Mouse (Mus musculus) hindbrain, embryonic 10.5 days (tissue): ENCODE measurements around the gene Psmb10. TPM values are rescaled to one million over a fixed set of nuclear protein-coding genes. Genes with fewer than 3 reads are reported as not detected.

Experiments
- DNase-seq: peaks from one replicate; pipeline ENCODE4 v3.0.0-alpha.2; 2017; ENCODE audit warnings: low spot score
- H3K27ac ChIP-seq: fragments of 300-500 bp; sonication (generic); 2 replicates; pipeline ENCODE4 v1.5.1; 2016; ENCODE audit warnings: mild to moderate bottlenecking, moderate library complexity
- H3K27me3 ChIP-seq: fragments of 300-500 bp; sonication (generic); 2 replicates; pipeline ENCODE4 v1.6.1; 2016; ENCODE audit warnings: mild to moderate bottlenecking; ENCODE audit not compliant: poor library complexity, insufficient read depth, severe bottlenecking
- H3K36me3 ChIP-seq: fragments of 300-500 bp; sonication (generic); 2 replicates; pipeline ENCODE4 v1.6.1; 2016; ENCODE audit warnings: mild to moderate bottlenecking, moderate library complexity
- H3K4me1 ChIP-seq: fragments of 300-500 bp; sonication (generic); replicated peaks from 2 replicates; pipeline ENCODE4 v1.6.1; 2016; ENCODE audit warnings: mild to moderate bottlenecking
- H3K4me3 ChIP-seq: fragments of 300-500 bp; sonication (generic); 2 replicates; pipeline ENCODE4 v1.5.1; 2016; ENCODE audit warnings: mild to moderate bottlenecking, moderate library complexity
- H3K9me3 ChIP-seq: fragments of 300-500 bp; sonication (generic); 2 replicates; pipeline ENCODE4 v1.6.1; 2016; ENCODE audit warnings: mild to moderate bottlenecking, moderate library complexity
- WGBS: fragments of 180-500 bp; shearing (Covaris S2); methylation state at CpG from one replicate; pipeline ENCODE4 v1.1.7; 2016; 5-methylcytosine and 5-hydroxymethylcytosine counted together
- polyA plus RNA-seq: library from polyadenylated mRNA; unstranded; fragments of >200 nt; fragmentation: Nextera tagmentation; extraction: Ambion mirVana; gene quantifications from 2 replicates; pipeline ENCODE4 v1.2.1, GENCODE M21; 2016

The Psmb10 gene
- polyA plus RNA-seq, 1 experiment from 2014 or later = 32.7 TPM

DNA sequence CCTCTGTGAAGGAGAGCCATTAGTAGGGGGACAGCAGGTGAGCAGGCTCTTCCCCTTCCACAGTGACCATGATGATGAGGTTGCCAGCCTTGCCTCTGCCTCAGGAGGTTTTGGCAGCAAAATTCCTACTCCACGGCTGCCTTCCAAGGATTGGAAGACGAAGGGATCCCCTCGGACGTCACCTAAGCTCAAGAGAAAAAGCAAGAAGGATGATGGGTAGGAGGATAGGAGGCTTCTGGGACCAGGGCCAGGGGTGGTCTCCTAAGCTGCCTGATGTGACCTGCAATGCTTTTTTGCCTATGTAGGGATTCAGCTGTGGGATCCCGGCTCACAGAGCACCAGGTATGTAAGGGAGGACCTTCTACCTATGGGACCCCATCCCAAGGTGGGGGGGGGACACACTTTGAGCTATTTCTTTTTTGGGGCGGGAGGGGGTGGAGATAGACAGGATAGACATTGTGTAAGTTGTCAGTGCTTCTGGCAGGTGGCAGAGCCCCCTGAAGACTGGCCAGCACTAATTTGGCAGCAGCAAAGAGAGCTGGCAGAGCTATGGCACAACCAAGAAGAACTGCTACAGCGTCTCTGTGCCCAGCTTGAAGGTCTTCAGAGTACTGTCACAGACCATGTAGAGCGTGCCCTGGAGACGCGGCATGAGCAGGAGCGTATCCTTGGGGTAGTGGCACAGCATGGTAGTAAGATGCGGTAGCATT, 48.3 kb downstream of the Psmb10 start:
- WGBS = 91% methylated on average over 12 of the region's 12 CpGs
- peaks cover 13% of the 10 kb centered on the region for H3K4me1 ChIP-seq
- no peaks in the 10 kb centered on the region for H3K9me3 ChIP-seq
- DNase-seq = no peak
- no peaks in the 10 kb centered on the region for H3K27me3 ChIP-seq
- peaks cover 90% of the 10 kb centered on the region for H3K36me3 ChIP-seq
- no peak overlapping the region for H3K4me3 ChIP-seq
- H3K27ac ChIP-seq = no peak overlapping the region

Other genes with a start within 250 kb of the Psmb10 start
- gene Acd, start 237.3 kb downstream of the Psmb10 start, polyA plus RNA-seq = 81.3 and 92.6 TPM in 2 replicates
- 23.3 and 32.2 TPM in 2 replicates for gene Pard6a, start 237.3 kb downstream of the Psmb10 start, polyA plus RNA-seq
- gene 4933405L10Rik, start 230.8 kb downstream of the Psmb10 start, polyA plus RNA-seq = 0.14 TPM in 1 of 2 replicates, not detected in the other
- 40.7 and 44.6 TPM in 2 replicates for gene Enkd1, start 230.2 kb downstream of the Psmb10 start, polyA plus RNA-seq
- gene Gfod2, start 179.8 kb downstream of the Psmb10 start, polyA plus RNA-seq = 36.8 and 49.8 TPM in 2 replicates
- gene Ranbp10, start 111.1 kb downstream of the Psmb10 start, polyA plus RNA-seq = 10.4 and 11.1 TPM in 2 replicates
- 0.51 and 1.8 TPM in 2 replicates for gene Tsnaxip1, start 110.7 kb downstream of the Psmb10 start, polyA plus RNA-seq
- 55.2 and 58.1 TPM in 2 replicates for gene Cenpt, start 85.2 kb downstream of the Psmb10 start, polyA plus RNA-seq
- gene Thap11, start 83.3 kb downstream of the Psmb10 start, polyA plus RNA-seq = 78.3 and 83.5 TPM in 2 replicates
- gene Nutf2, start 77.9 kb downstream of the Psmb10 start, polyA plus RNA-seq = 364 and 407 TPM in 2 replicates
- gene Edc4, start 57.6 kb downstream of the Psmb10 start, polyA plus RNA-seq = 72.4 and 75.8 TPM in 2 replicates
- 0.39 and 0.73 TPM in 2 replicates for gene Nrn1l, start 44.9 kb downstream of the Psmb10 start, polyA plus RNA-seq
- 28.8 and 31.0 TPM in 2 replicates for gene Pskh1, start 38.0 kb downstream of the Psmb10 start, polyA plus RNA-seq
- 1.7 and 2.5 TPM in 2 replicates for gene Ctrl, start 4.6 kb downstream of the Psmb10 start, polyA plus RNA-seq
- 0.60 and 0.78 TPM in 2 replicates for gene Lcat, start 4.9 kb upstream of the Psmb10 start, polyA plus RNA-seq
- 18.7 and 19.3 TPM in 2 replicates for gene Slc12a4, start 27.7 kb upstream of the Psmb10 start, polyA plus RNA-seq
- not detected in 2 replicates for gene Dpep3, start 41.0 kb upstream of the Psmb10 start, polyA plus RNA-seq
- 21.1 and 21.3 TPM in 2 replicates for gene Dus2, start 52.9 kb upstream of the Psmb10 start, polyA plus RNA-seq
- gene Dpep2nb, start 67.5 kb upstream of the Psmb10 start, polyA plus RNA-seq = not detected in 2 replicates
- gene Ddx28, start 73.4 kb upstream of the Psmb10 start, polyA plus RNA-seq = 22.4 and 24.4 TPM in 2 replicates
- gene Nfatc3, start 120.4 kb upstream of the Psmb10 start, polyA plus RNA-seq = 4.2 and 6.2 TPM in 2 replicates
- 2.5 and 3.3 TPM in 2 replicates for gene Esrp2, start 198.5 kb upstream of the Psmb10 start, polyA plus RNA-seq
- 15.0 and 16.1 TPM in 2 replicates for gene Pla2g15, start 212.0 kb upstream of the Psmb10 start, polyA plus RNA-seq
- 66.1 and 71.9 TPM in 2 replicates for gene Slc7a6, start 230.4 kb upstream of the Psmb10 start, polyA plus RNA-seq